Mouse (Mus musculus): ENCODE results near the gene Vmn1r94.
"Not testable (repeated sequence)": the region's sequence is repeated elsewhere in the genome, so short reads cannot be mapped to it uniquely, and the experiment has no call there.

The Vmn1r94 gene

GRCm38 (mm10) chr7:20168277-20168676, at the start of gene Vmn1r94:
TSS of gene Vmn1r94 (minus strand) at chr7:20168377.
- DNase-seq (ENCODE audit: low spot score in 2 of 2) = not testable (repeated sequence)

DNA sequence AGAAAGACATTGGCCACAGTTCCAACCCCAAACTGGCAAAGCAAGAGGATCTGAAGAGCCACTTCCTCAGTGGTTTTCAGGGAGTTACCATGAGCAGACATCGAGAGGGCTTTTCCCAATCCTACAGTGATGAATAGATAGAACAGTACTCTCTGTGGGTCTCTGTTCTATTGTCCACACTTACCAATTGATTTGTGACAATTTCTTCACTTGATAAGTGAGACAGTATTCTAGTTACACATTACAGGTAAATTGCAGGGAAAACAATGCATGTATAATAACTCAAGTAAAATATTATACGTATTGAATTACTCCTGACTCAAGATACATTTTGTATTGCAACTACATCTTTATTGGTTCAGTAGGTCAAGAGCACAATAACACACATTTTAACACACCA, 37.3 kb upstream of the Vmn1r94 start, which contains the start of gene Gm6164:
Gene Gm6164, minus strand, starts transcription at position 101 of the 400 bp plus-strand sequence.
- DNase-seq (ENCODE audit: low spot score in 2 of 2) = not testable (repeated sequence)

- not testable (repeated sequence) for DNase-seq (ENCODE audit: low spot score in 2 of 2)
Observed at GRCm38 (mm10) chr7:20193410-20193809, 25.2 kb upstream of the Vmn1r94 start, which contains the start of gene Vmn1r95. TSS of gene Vmn1r95 (plus strand) at chr7:20193710.

DNA sequence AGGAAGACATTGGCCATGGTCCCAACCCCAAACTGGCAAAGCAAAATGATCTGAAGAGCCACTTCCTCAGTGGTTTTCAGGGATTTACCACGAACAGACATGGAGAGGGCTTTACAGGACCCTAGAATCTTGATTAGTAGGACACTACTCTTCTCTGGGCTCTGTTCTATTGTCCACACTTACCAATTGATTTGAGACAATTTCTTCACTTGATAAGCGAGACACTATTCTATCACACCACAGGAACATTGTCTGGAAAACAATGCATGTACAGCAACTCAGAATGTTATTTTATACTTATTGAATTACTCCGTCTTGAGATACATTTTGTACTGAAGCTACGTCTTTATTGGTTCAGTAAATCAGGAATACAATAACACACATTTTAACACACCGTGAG, 29.2 kb downstream of the Vmn1r94 start, which contains the start of gene Vmn1r93:
Gene Vmn1r93, minus strand, starts transcription at position 101 of the 400 bp plus-strand sequence.
- DNase-seq (ENCODE audit: low spot score in 2 of 2) = not testable (repeated sequence)

- not testable (repeated sequence) for DNase-seq (ENCODE audit: low spot score in 2 of 2)
Observed at GRCm38 (mm10) chr7:20122479-20122878, 45.7 kb downstream of the Vmn1r94 start, which contains the start of gene Gm16442. TSS of gene Gm16442 (minus strand) at chr7:20122579.

Data from right cerebral cortex, postnatal 36 days (tissue).